Mouse (Mus musculus): Measurements from ENCODE around the gene Gm17728. TPM values are rescaled to one million over a fixed set of nuclear protein-coding genes. Genes with fewer than 3 reads are reported as not detected.

The Gm17728 gene
- polyA plus RNA-seq, 1 experiment from 2014 or later = 0.81 TPM

Other genes starting within 250 kb of the Gm17728 start
- gene Pabpc6, start 247.7 kb downstream of the Gm17728 start, polyA plus RNA-seq (2015; fragmentation: Nextera tagmentation; extraction: Ambion mirVana) = not detected in 2 replicates

All from embryonic facial prominence, embryonic 15.5 days (tissue).